Comparison of ENCODE assay signal across 14 mouse cellular contexts in genomic region chr11:63965437-63965836, GRCm38 (mm10). TPM values are rescaled to one million over a fixed set of nuclear protein-coding genes. Genes with fewer than 3 reads are reported as not detected.
A peak's percentile ranks its signal among the peaks of the same experiment; 100 is the strongest.
DNase-seq lines count a peak whose midpoint lies in the region; ATAC-seq and TF ChIP-seq lines count a peak whose summit lies in the region.
"Had no signal": no experiment of that assay in that cellular context is flagged by ENCODE, and none has a peak within 500 bp of the region (broad histone marks: within the 10 kb centered on the region; RNA-seq: fewer than 3 reads in every experiment).

No protein-coding gene starts in this region.

- no peak overlapping the region for H3K4me2 ChIP-seq in hindbrain, embryonic 13.5 days
- H3K4me2 ChIP-seq in midbrain, postnatal 0 days (ENCODE audit: low read depth, low read length, poor library complexity, severe bottlenecking): no peak overlapping the region
- no peak overlapping the region for H3K4me2 ChIP-seq in midbrain, embryonic 14.5 days (ENCODE audit: low read length)
- H3K4me2 ChIP-seq: embryonic facial prominence, embryonic 12.5 days; liver, embryonic 11.5 days had no signal

- no peak for TF ChIP-seq CTCF in midbrain, postnatal 0 days (IDR thresholded peaks at IDR 0.05)

- no peak overlapping the region for H3K4me3 ChIP-seq in hindbrain, embryonic 13.5 days
- H3K4me3 ChIP-seq in hindbrain, embryonic 10.5 days: no peak overlapping the region
- H3K4me3 ChIP-seq in midbrain, postnatal 0 days (ENCODE audit: low read depth, low read length): no peak overlapping the region
- H3K4me3 ChIP-seq in midbrain, embryonic 14.5 days (replicated peaks; ENCODE audit: low read depth, low read length): no peak overlapping the region
- H3K4me3 ChIP-seq: embryonic facial prominence, embryonic 12.5 days; gastrocnemius, adult 2 months had no signal

- no peak overlapping the region for H3K9ac ChIP-seq in hindbrain, embryonic 13.5 days
- H3K9ac ChIP-seq in midbrain, postnatal 0 days (replicated peaks; ENCODE audit: low read length, poor library complexity, severe bottlenecking): no peak overlapping the region
- no peak overlapping the region for H3K9ac ChIP-seq in midbrain, embryonic 14.5 days (replicated peaks; ENCODE audit: low read length)
- H3K9ac ChIP-seq: embryonic facial prominence, embryonic 12.5 days had no signal

- 69% methylated on average over 5 of the region's 5 CpGs for WGBS in hindbrain, embryonic 13.5 days
- 83% methylated on average over 5 of the region's 5 CpGs for WGBS in hindbrain, embryonic 10.5 days
- WGBS in midbrain, postnatal 0 days: 65% methylated on average over 5 of the region's 5 CpGs
- WGBS in midbrain, embryonic 14.5 days: 78% methylated on average over 5 of the region's 5 CpGs

- H3K36me3 ChIP-seq in hindbrain, embryonic 13.5 days: peaks cover 10% of the 10 kb centered on the region
- H3K36me3 ChIP-seq in hindbrain, embryonic 10.5 days: peaks cover 16% of the 10 kb centered on the region
- peaks cover 14% of the 10 kb centered on the region for H3K36me3 ChIP-seq in midbrain, postnatal 0 days (ENCODE audit: insufficient read depth, low read length)
- H3K36me3 ChIP-seq in midbrain, embryonic 14.5 days (ENCODE audit: control insufficient read depth, insufficient read depth, low read length): peaks cover 5% of the 10 kb centered on the region; the same call in 1 of the 2 replicates

- H3K9me3 ChIP-seq in hindbrain, embryonic 13.5 days: no peaks in the 10 kb centered on the region
- H3K9me3 ChIP-seq in hindbrain, embryonic 10.5 days: no peaks in the 10 kb centered on the region
- H3K9me3 ChIP-seq in midbrain, postnatal 0 days (ENCODE audit: low read length): no peaks in the 10 kb centered on the region
- H3K9me3 ChIP-seq in midbrain, embryonic 14.5 days (ENCODE audit: control insufficient read depth, low read length): no peaks in the 10 kb centered on the region
- H3K9me3 ChIP-seq: embryonic facial prominence, embryonic 12.5 days; megakaryocyte, embryonic 14.5 days had no signal

- 0 out of 2 replicates have a peak, but pooled peaks cover 2% of the 10 kb centered on the region for H3K27me3 ChIP-seq in hindbrain, embryonic 13.5 days
- H3K27me3 ChIP-seq in hindbrain, embryonic 10.5 days (ENCODE audit: insufficient read depth, poor library complexity, severe bottlenecking): no peaks in the 10 kb centered on the region; the same call in 1 of the 2 replicates
- H3K27me3 ChIP-seq in midbrain, postnatal 0 days (ENCODE audit: insufficient read depth, low read length): no peaks in the 10 kb centered on the region
- H3K27me3 ChIP-seq in midbrain, embryonic 14.5 days (ENCODE audit: control insufficient read depth, insufficient read depth, low read length): no peaks in the 10 kb centered on the region
- H3K27me3 ChIP-seq: embryonic facial prominence, embryonic 12.5 days; megakaryocyte, embryonic 14.5 days; Patski had no signal

- 0 out of 2 replicates have a peak overlapping the region, but pooled peaks have one; percentile 1 for H3K27ac ChIP-seq in hindbrain, embryonic 13.5 days
- no peak overlapping the region for H3K27ac ChIP-seq in hindbrain, embryonic 10.5 days
- no peak overlapping the region for H3K27ac ChIP-seq in midbrain, postnatal 0 days (ENCODE audit: low read depth, low read length)
- no peak overlapping the region for H3K27ac ChIP-seq in midbrain, embryonic 14.5 days (replicated peaks; ENCODE audit: low read depth, low read length)
- H3K27ac ChIP-seq: embryonic facial prominence, embryonic 12.5 days; gastrocnemius, adult 2 months had no signal

- ATAC-seq in hindbrain, embryonic 13.5 days (ENCODE audit: low FRiP score): no peak
- no peak for ATAC-seq in midbrain, postnatal 0 days (ENCODE audit: low FRiP score)
- no peak for ATAC-seq in midbrain, embryonic 14.5 days (ENCODE audit: low FRiP score, low TSS enrichment)
- ATAC-seq in hematopoietic stem cell, adult 5-6 weeks (replicated peaks in 1 of 2; ENCODE audit: insufficient read depth in 1 of 2, low FRiP score in 2 of 2, low TSS enrichment in 1 of 2, low read depth in 1 of 2, poor library complexity in 2 of 2, severe bottlenecking in 2 of 2): peak; percentile 39 to 49; a peak in 2 of 4 replicates
- peak; percentile 76 for ATAC-seq in megakaryocyte, adult 5-6 weeks (ENCODE audit: poor library complexity, severe bottlenecking)
- ATAC-seq: Patski had no signal

- DNase-seq in hindbrain, embryonic 10.5 days (ENCODE audit: low spot score): no peak
- DNase-seq in midbrain, postnatal 0 days (ENCODE audit: low spot score): peak; percentile 67
- DNase-seq in midbrain, embryonic 14.5 days: no peak
- DNase-seq in T-cell, adult 2 months (ENCODE audit: low spot score): no peak
- DNase-seq: adrenal gland, postnatal 25 days; cerebellum, postnatal 36 days; gastrocnemius, adult 2 months had no signal

- peaks cover 29% of the 10 kb centered on the region for H3K4me1 ChIP-seq in hindbrain, embryonic 13.5 days (replicated peaks)
- H3K4me1 ChIP-seq in hindbrain, embryonic 10.5 days (replicated peaks): peaks cover 16% of the 10 kb centered on the region
- 0 out of 2 replicates have a peak, but pooled peaks cover 2% of the 10 kb centered on the region for H3K4me1 ChIP-seq in midbrain, postnatal 0 days (ENCODE audit: insufficient read depth, low read length)
- peaks cover 19% of the 10 kb centered on the region; the same call in 1 of the 2 replicates for H3K4me1 ChIP-seq in midbrain, embryonic 14.5 days (ENCODE audit: control insufficient read depth, insufficient read depth, low read length)

RNA-seq across cellular contexts. Expression of gene Hs3st3b1, which starts 43.3 kb away (rescaled TPM):
- polyA plus RNA-seq in hindbrain, embryonic 13.5 days (2015; fragmentation: Nextera tagmentation; extraction: Ambion mirVana): 6.5 and 7.5 TPM in 2 replicates
- polyA plus RNA-seq in hindbrain, embryonic 10.5 days (2016; fragmentation: Nextera tagmentation; extraction: Ambion mirVana): 13.1 and 13.4 TPM in 2 replicates
- 24.9 and 27.6 TPM in 2 replicates for total RNA-seq in midbrain, postnatal 0 days (2014; rRNA removed)
- polyA plus RNA-seq in midbrain, postnatal 0 days (2015; fragmentation: Nextera tagmentation; extraction: Ambion mirVana): 7.9 and 9.0 TPM in 2 replicates
- 12.6 and 18.0 TPM in 2 replicates for polyA plus RNA-seq in midbrain, embryonic 14.5 days (2014; fragmentation: Nextera tagmentation; extraction: Ambion mirVana)
- 0.50 and 0.79 TPM in 2 replicates for total RNA-seq in hematopoietic stem cell, adult 5-6 weeks (2017)
- 0.38 and 0.55 TPM in 2 replicates for total RNA-seq in megakaryocyte, adult 5-6 weeks (2015)
- 0.59 and 0.77 TPM in 2 replicates for total RNA-seq in megakaryocyte, adult 5-6 weeks (2017)

Comparison
In these comparisons a context has a peak if more than half of its experiments do, and no peak if none do; other contexts are left out.
1. ATAC-seq: peak in hematopoietic stem cell, adult 5-6 weeks (2 of 2) and megakaryocyte, adult 5-6 weeks (single experiment); none in hindbrain, embryonic 13.5 days (single experiment), midbrain, postnatal 0 days (single experiment) and midbrain, embryonic 14.5 days (single experiment).